Mouse (Mus musculus) myocyte (in vitro differentiated cells): ENCODE data around the gene Lgals3bp. TPM values are rescaled to one million over a fixed set of nuclear protein-coding genes. Genes with fewer than 3 reads are reported as not detected.
A peak's percentile ranks its signal among the peaks of the same experiment; 100 is the strongest.

ENCODE experiments used
- H3K27me3 ChIP-seq: one replicate; pipeline ENCODE4 v1.6.1; 2011; ENCODE audit not compliant: control insufficient read depth, insufficient read depth, insufficient read length
- H3K36me3 ChIP-seq: one replicate; pipeline ENCODE4 v1.6.1; 2011; ENCODE audit not compliant: control insufficient read depth, insufficient read depth
- H3K4me2 ChIP-seq: one replicate; pipeline ENCODE4 v1.6.1; 2011; ENCODE audit warnings: low read depth, control low read depth
- H3K4me3 ChIP-seq: one replicate; pipeline ENCODE4 v1.5.1; 2011; ENCODE audit warnings: mild to moderate bottlenecking, control low read depth, moderate library complexity
- H3K79me2 ChIP-seq: one replicate; pipeline ENCODE4 v1.6.1; 2011; ENCODE audit not compliant: control insufficient read depth, insufficient read depth
- H3ac ChIP-seq: one replicate; pipeline ENCODE4 v1.6.1; 2011; ENCODE audit not compliant: control insufficient read depth, insufficient read length
- CEBPB ChIP-seq: IDR thresholded peaks from 2 replicates; pipeline ENCODE4 v1.6.1; 2011; ENCODE audit warnings: mild to moderate bottlenecking, moderate library complexity; ENCODE audit not compliant: poor library complexity, insufficient read depth, severe bottlenecking
- E2F4 ChIP-seq: IDR thresholded peaks from one replicate; pipeline ENCODE4 v1.6.1; 2011; ENCODE audit warnings: mild to moderate bottlenecking, control low read depth, moderate library complexity; ENCODE audit not compliant: insufficient read depth
- MAX ChIP-seq: IDR thresholded peaks from one replicate; pipeline ENCODE4 v1.6.1; 2011; ENCODE audit warnings: low read depth, mild to moderate bottlenecking, control low read depth
- MYOD1 ChIP-seq, 3 experiments: IDR thresholded peaks; one replicate each; pipeline ENCODE4 v1.6.1; 2011; ENCODE audit warnings: control low read depth in 2 of 3, low read depth in 2 of 3, mild to moderate bottlenecking in 2 of 3, moderate library complexity in 1 of 3; ENCODE audit not compliant: insufficient read length in 2 of 3, control insufficient read depth in 1 of 3
- MYOG ChIP-seq, 3 experiments: IDR thresholded peaks; one replicate each; pipeline ENCODE4 v1.6.1; 2011; ENCODE audit warnings: control low read depth in 2 of 3, low read depth in 2 of 3, mild to moderate bottlenecking in 2 of 3; ENCODE audit not compliant: insufficient read length in 2 of 3, control insufficient read depth in 1 of 3, insufficient read depth in 1 of 3
- POLR2A ChIP-seq: IDR thresholded peaks from one replicate; pipeline ENCODE4 v1.6.1; 2011; ENCODE audit warnings: low read depth, mild to moderate bottlenecking, control low read depth, moderate library complexity; ENCODE audit not compliant: insufficient read length
- POLR2AphosphoS2 ChIP-seq: IDR thresholded peaks from one replicate; pipeline ENCODE4 v1.6.1; 2011; ENCODE audit warnings: low read depth, control low read depth; ENCODE audit not compliant: insufficient read length
- REST ChIP-seq: IDR thresholded peaks from one replicate; pipeline ENCODE4 v1.6.1; 2011; ENCODE audit warnings: mild to moderate bottlenecking, control low read depth, moderate library complexity; ENCODE audit not compliant: insufficient read depth, insufficient read length
- SRF ChIP-seq: IDR thresholded peaks from one replicate; pipeline ENCODE4 v1.6.1; 2011; ENCODE audit warnings: low read depth; ENCODE audit not compliant: control insufficient read depth, insufficient read length
- TCF12 ChIP-seq: IDR thresholded peaks from one replicate; pipeline ENCODE4 v1.6.1; 2011; ENCODE audit warnings: mild to moderate bottlenecking, control low read depth; ENCODE audit not compliant: poor library complexity, insufficient read depth, severe bottlenecking
- TCF3 ChIP-seq: IDR thresholded peaks from one replicate; pipeline ENCODE4 v1.6.1; 2011; ENCODE audit warnings: low read depth, control low read depth; ENCODE audit not compliant: insufficient read length
- USF1 ChIP-seq: IDR thresholded peaks from one replicate; pipeline ENCODE4 v1.6.1; 2011; ENCODE audit warnings: low read depth, mild to moderate bottlenecking, control low read depth, moderate library complexity
- polyA plus RNA-seq: library from polyadenylated mRNA; unstranded; fragments of >200 nt; fragmentation: generic; extraction: Trizol; gene quantifications from one replicate; pipeline ENCODE4 v1.2.1, GENCODE M21; 2012; ENCODE audit warnings: missing spikeins

The Lgals3bp gene
- polyA plus RNA-seq, 1 experiment, result 16.4 TPM

- Histone ChIP-seq H3K27me3 (no peaks in the 10 kb centered on the region), H3ac (no peak overlapping the region), H3K36me3 (no peaks in the 10 kb centered on the region), H3K4me3 (no peak overlapping the region), H3K79me2 (no peaks in the 10 kb centered on the region), H3K4me2 (peak overlapping the region; percentile 88)
- TF ChIP-seq REST, result no peak
- no peak for TF ChIP-seq POLR2AphosphoS2
- no peak for TF ChIP-seq TCF3
- TF ChIP-seq MYOG (IDR thresholded peaks at IDR 0.05; ENCODE audit: control insufficient read depth in 1 of 3, insufficient read depth in 1 of 3, insufficient read length in 2 of 3, low read depth in 2 of 3), result no peak
- no peak for TF ChIP-seq SRF
- no peak for TF ChIP-seq E2F4
- no peak for TF ChIP-seq POLR2A
- TF ChIP-seq TCF12, result no peak
- no peak for TF ChIP-seq MAX
- TF ChIP-seq MYOD1 (IDR thresholded peaks at IDR 0.05; ENCODE audit: control insufficient read depth in 1 of 3, insufficient read length in 2 of 3, low read depth in 2 of 3), result no peak
- no peak for TF ChIP-seq USF1
- no peak for TF ChIP-seq CEBPB
Measured at GRCm38 (mm10) chr11:118362501-118362900, 39.4 kb downstream of the Lgals3bp start.

- Histone ChIP-seq H3K36me3 (no peaks in the 10 kb centered on the region), H3K27me3 (no peaks in the 10 kb centered on the region), H3K4me2 (peak overlapping the region; percentile 44), H3K4me3 (no peak overlapping the region), H3K79me2 (no peaks in the 10 kb centered on the region), H3ac (no peak overlapping the region)
- TF ChIP-seq POLR2AphosphoS2 (no peak), MYOG (IDR thresholded peaks at IDR 0.05; ENCODE audit: control insufficient read depth in 1 of 3, insufficient read depth in 1 of 3, insufficient read length in 2 of 3, low read depth in 2 of 3) (no peak), USF1 (no peak), MAX (no peak), SRF (no peak), POLR2A (no peak), MYOD1 (IDR thresholded peaks at IDR 0.05; ENCODE audit: control insufficient read depth in 1 of 3, insufficient read length in 2 of 3, low read depth in 2 of 3) (no peak), TCF3 (no peak), REST (no peak), TCF12 (no peak), E2F4 (no peak)
Measured at GRCm38 (mm10) chr11:118360907-118361341, 41.0 kb downstream of the Lgals3bp start.

GRCm38 (mm10) chr11:118360491-118360890, 41.4 kb downstream of the Lgals3bp start:
- no peak for TF ChIP-seq TCF3
- no peak for TF ChIP-seq E2F4
- TF ChIP-seq MAX, result no peak
- no peak for TF ChIP-seq POLR2A
- TF ChIP-seq TCF12, result no peak
- no peak for TF ChIP-seq USF1
- no peak for TF ChIP-seq MYOD1 (IDR thresholded peaks at IDR 0.05; ENCODE audit: control insufficient read depth in 1 of 3, insufficient read length in 2 of 3, low read depth in 2 of 3)
- TF ChIP-seq SRF, result no peak
- TF ChIP-seq REST, result no peak
- TF ChIP-seq MYOG (IDR thresholded peaks at IDR 0.05; ENCODE audit: control insufficient read depth in 1 of 3, insufficient read depth in 1 of 3, insufficient read length in 2 of 3, low read depth in 2 of 3), result no peak
- no peak for TF ChIP-seq POLR2AphosphoS2
- Histone ChIP-seq H3K4me3 (no peak overlapping the region), H3K79me2 (peaks cover 3% of the 10 kb centered on the region)

GRCm38 (mm10) chr11:118355640-118356039, 46.3 kb downstream of the Lgals3bp start, which contains the start of gene Timp2:
Gene Timp2 (minus strand): TSS chr11:118355740.
- H3K36me3 ChIP-seq, result peaks cover 4% of the 10 kb centered on the region
- H3K4me2 ChIP-seq, result peak within 1 kb of the TSS; percentile 92
- H3K27me3 ChIP-seq, result no peaks in the 10 kb centered on the region
- peak within 1 kb of the TSS; percentile 70 for H3K4me3 ChIP-seq
- H3ac ChIP-seq, result peak within 1 kb of the TSS; percentile 78
- TF ChIP-seq SRF (no peak), MAX (no peak), POLR2A (no peak)
- H3K79me2 ChIP-seq, result peaks cover 47% of the 10 kb centered on the region

More at GRCm38 (mm10) chr11:118360491-118360890, 41.4 kb downstream of the Lgals3bp start:
- Histone ChIP-seq H3K36me3 (no peaks in the 10 kb centered on the region), H3ac (no peak overlapping the region), H3K4me2 (peak overlapping the region; percentile 44), H3K27me3 (no peaks in the 10 kb centered on the region)

GRCm38 (mm10) chr11:118355205-118355604, 46.7 kb downstream of the Lgals3bp start:
- Histone ChIP-seq H3K27me3 (no peaks in the 10 kb centered on the region), H3K79me2 (peaks cover 51% of the 10 kb centered on the region), H3ac (peak overlapping the region; percentile 78), H3K4me2 (peak overlapping the region; percentile 92), H3K4me3 (peak overlapping the region; percentile 70), H3K36me3 (peaks cover 4% of the 10 kb centered on the region)
- TF ChIP-seq TCF12 (no peak), E2F4 (no peak), TCF3 (peak; percentile 3), REST (no peak), MYOD1 (IDR thresholded peaks at IDR 0.05; ENCODE audit: control insufficient read depth in 1 of 3, insufficient read length in 2 of 3, low read depth in 2 of 3) (peak in 2 of 3 experiments; percentile 65 to 82), USF1 (no peak), POLR2AphosphoS2 (peak; percentile 94), SRF (peak; percentile 76), MYOG (IDR thresholded peaks at IDR 0.05; ENCODE audit: control insufficient read depth in 1 of 3, insufficient read depth in 1 of 3, insufficient read length in 2 of 3, low read depth in 2 of 3) (peak in 2 of 3 experiments; percentile 69 to 81), POLR2A (peak; percentile 98), CEBPB (no peak), MAX (no peak)
